Comparison of ENCODE assay signal across 20 mouse cellular contexts in genomic region chr15:84241520-84241919, GRCm38 (mm10). TPM values are rescaled to one million over a fixed set of nuclear protein-coding genes. Genes with fewer than 3 reads are reported as not detected.
DNase-seq lines count a peak whose midpoint lies in the region; ATAC-seq and TF ChIP-seq lines count a peak whose summit lies in the region.
"Had no signal": no experiment of that assay in that cellular context is flagged by ENCODE, and none has a peak within 500 bp of the region (broad histone marks: within the 10 kb centered on the region; RNA-seq: fewer than 3 reads in every experiment).

No protein-coding gene starts in this region.

- no peak overlapping the region for H3K4me3 ChIP-seq in hindbrain, embryonic 10.5 days
- no peak overlapping the region for H3K4me3 ChIP-seq in hindbrain, postnatal 0 days (ENCODE audit: low read length)
- H3K4me3 ChIP-seq in embryonic facial prominence, embryonic 10.5 days = no peak overlapping the region
- H3K4me3 ChIP-seq in limb, embryonic 12.5 days (replicated peaks) = no peak overlapping the region
- H3K4me3 ChIP-seq: forebrain, embryonic 12.5 days; hindbrain, embryonic 15.5 days; midbrain, embryonic 12.5 days had no signal

- ATAC-seq in hindbrain, postnatal 0 days = no peak
- ATAC-seq in limb, embryonic 12.5 days (ENCODE audit: insufficient number of reproducible peaks, insufficient read depth, low FRiP score, low TSS enrichment, low read depth) = no peak; the same call in 1 of the 2 replicates

- 54% methylated on average over 7 of the region's 7 CpGs for WGBS in hindbrain, embryonic 10.5 days
- WGBS in hindbrain, postnatal 0 days = 46% methylated on average over 7 of the region's 7 CpGs
- 34% methylated on average over 7 of the region's 7 CpGs for WGBS in embryonic facial prominence, embryonic 10.5 days
- WGBS in limb, embryonic 12.5 days = 19% methylated on average over 7 of the region's 7 CpGs

- intact Hi-C loops in left cerebral cortex, postnatal 10 days (cut with DNase I) = no loop called here

- no peak overlapping the region for H3K27ac ChIP-seq in hindbrain, embryonic 10.5 days
- no peak overlapping the region for H3K27ac ChIP-seq in hindbrain, postnatal 0 days
- peak overlapping the region; percentile 48 for H3K27ac ChIP-seq in embryonic facial prominence, embryonic 10.5 days (replicated peaks)
- H3K27ac ChIP-seq in limb, embryonic 12.5 days = peak overlapping the region; percentile 57; the same call in 1 of the 2 replicates
- H3K27ac ChIP-seq: forebrain, embryonic 12.5 days; hindbrain, embryonic 15.5 days; midbrain, embryonic 12.5 days had no signal

- H3K9me3 ChIP-seq in hindbrain, embryonic 10.5 days = no peaks in the 10 kb centered on the region
- no peaks in the 10 kb centered on the region for H3K9me3 ChIP-seq in hindbrain, postnatal 0 days (ENCODE audit: low read length)
- no peaks in the 10 kb centered on the region for H3K9me3 ChIP-seq in embryonic facial prominence, embryonic 10.5 days
- H3K9me3 ChIP-seq in limb, embryonic 12.5 days = no peaks in the 10 kb centered on the region
- H3K9me3 ChIP-seq: forebrain, embryonic 12.5 days; hindbrain, embryonic 15.5 days; midbrain, embryonic 12.5 days had no signal

- no peaks in the 10 kb centered on the region for H3K36me3 ChIP-seq in hindbrain, embryonic 10.5 days
- H3K36me3 ChIP-seq in hindbrain, postnatal 0 days (ENCODE audit: insufficient read depth, low read length) = no peaks in the 10 kb centered on the region
- peaks cover 3% of the 10 kb centered on the region; the same call in 1 of the 2 replicates for H3K36me3 ChIP-seq in embryonic facial prominence, embryonic 10.5 days (replicated peaks)
- H3K36me3 ChIP-seq in limb, embryonic 12.5 days = no peaks in the 10 kb centered on the region
- H3K36me3 ChIP-seq: forebrain, embryonic 12.5 days; G1E; hindbrain, embryonic 15.5 days; midbrain, embryonic 12.5 days had no signal

- peak; percentile 29 for DNase-seq in hindbrain, embryonic 10.5 days (ENCODE audit: low spot score)
- DNase-seq in hindbrain, postnatal 0 days (ENCODE audit: low spot score) = no peak
- peak; percentile 59 for DNase-seq in embryo, embryonic 10.5 days (ENCODE audit: low spot score)
- peak; percentile 71 for DNase-seq in embryonic facial prominence, embryonic 10.5 days (ENCODE audit: low spot score)
- DNase-seq in right cerebral cortex, postnatal 4 days = no peak
- DNase-seq in left cerebral cortex, postnatal 10 days (ENCODE audit: extremely low spot score in 1 of 2, low spot score in 2 of 2) = no peak
- DNase-seq: cerebellum, postnatal 25 days; heart, adult 18-20 months; kidney, adult 11 months; layer of hippocampus, postnatal 36 days; liver; lung, adult 18-20 months; lung, postnatal 36 days; retina, postnatal 1 day; thymus, postnatal 4 days had no signal

- H3K27me3 ChIP-seq in hindbrain, embryonic 10.5 days (ENCODE audit: insufficient read depth, poor library complexity, severe bottlenecking) = peaks cover 32% of the 10 kb centered on the region
- H3K27me3 ChIP-seq in hindbrain, postnatal 0 days (ENCODE audit: insufficient read depth, low read length) = no peaks in the 10 kb centered on the region
- peaks cover 19% of the 10 kb centered on the region for H3K27me3 ChIP-seq in embryonic facial prominence, embryonic 10.5 days (replicated peaks; ENCODE audit: low read depth, poor library complexity, severe bottlenecking)
- H3K27me3 ChIP-seq in limb, embryonic 12.5 days = peaks cover 4% of the 10 kb centered on the region; the same call in 1 of the 2 replicates
- H3K27me3 ChIP-seq: hindbrain, embryonic 15.5 days had no signal

- H3K4me2 ChIP-seq in hindbrain, postnatal 0 days (ENCODE audit: low read depth, low read length) = no peak overlapping the region
- H3K4me2 ChIP-seq in limb, embryonic 12.5 days = no peak overlapping the region
- H3K4me2 ChIP-seq: forebrain, embryonic 12.5 days; hindbrain, embryonic 15.5 days; midbrain, embryonic 12.5 days had no signal

- peaks cover 50% of the 10 kb centered on the region for H3K4me1 ChIP-seq in hindbrain, embryonic 10.5 days (replicated peaks)
- peaks cover 14% of the 10 kb centered on the region; the same call in 1 of the 2 replicates for H3K4me1 ChIP-seq in hindbrain, postnatal 0 days (ENCODE audit: insufficient read depth, low read length)
- H3K4me1 ChIP-seq in embryonic facial prominence, embryonic 10.5 days = peaks cover 45% of the 10 kb centered on the region
- peaks cover 38% of the 10 kb centered on the region for H3K4me1 ChIP-seq in limb, embryonic 12.5 days (replicated peaks)

- no peak for TF ChIP-seq CTCF in hindbrain, postnatal 0 days (IDR thresholded peaks at IDR 0.05; ENCODE audit: low read depth)

- H3K9ac ChIP-seq in hindbrain, postnatal 0 days (replicated peaks; ENCODE audit: low read length) = no peak overlapping the region
- no peak overlapping the region for H3K9ac ChIP-seq in limb, embryonic 12.5 days (replicated peaks)
- H3K9ac ChIP-seq: forebrain, embryonic 12.5 days; hindbrain, embryonic 15.5 days; midbrain, embryonic 12.5 days had no signal

RNA-seq across cellular contexts. Expression of gene Parvb, which starts 9.7 kb away (rescaled TPM):
- polyA plus RNA-seq in hindbrain, embryonic 10.5 days (2016; fragmentation: Nextera tagmentation; extraction: Ambion mirVana) = 7.1 and 7.6 TPM in 2 replicates
- total RNA-seq in hindbrain, postnatal 0 days (2014; rRNA removed) = 9.4 and 9.5 TPM in 2 replicates
- 4.3 and 6.2 TPM in 2 replicates for polyA plus RNA-seq in hindbrain, postnatal 0 days (2015; fragmentation: Nextera tagmentation; extraction: Ambion mirVana)
- 7.1 and 8.4 TPM in 2 replicates for polyA plus RNA-seq in embryonic facial prominence, embryonic 10.5 days (2016; fragmentation: Nextera tagmentation; extraction: Ambion mirVana)
- polyA plus RNA-seq in limb, embryonic 12.5 days (2016; fragmentation: Nextera tagmentation; extraction: Ambion mirVana) = 3.9 TPM in 2 replicates
- 10 to 100 TPM; 28.2 to 30.5 TPM for total RNA-seq in left cerebral cortex, postnatal 10 days (2021)

RNA-seq across cellular contexts. Expression of gene Samm50, which starts 49.5 kb away (rescaled TPM):
- 94.5 and 103 TPM in 2 replicates for polyA plus RNA-seq in hindbrain, embryonic 10.5 days (2016; fragmentation: Nextera tagmentation; extraction: Ambion mirVana)
- total RNA-seq in hindbrain, postnatal 0 days (2014; rRNA removed) = 28.0 and 30.9 TPM in 2 replicates
- polyA plus RNA-seq in hindbrain, postnatal 0 days (2015; fragmentation: Nextera tagmentation; extraction: Ambion mirVana) = 92.3 and 93.6 TPM in 2 replicates
- polyA plus RNA-seq in embryonic facial prominence, embryonic 10.5 days (2016; fragmentation: Nextera tagmentation; extraction: Ambion mirVana) = 113 TPM in 2 replicates
- 106 and 111 TPM in 2 replicates for polyA plus RNA-seq in limb, embryonic 12.5 days (2016; fragmentation: Nextera tagmentation; extraction: Ambion mirVana)
- 10 to 100 TPM; 93.8 to 94.3 TPM for total RNA-seq in left cerebral cortex, postnatal 10 days (2021)

Comparison
In these comparisons a context has a peak if more than half of its experiments do, and no peak if none do; other contexts are left out.
1. DNase-seq: peak in hindbrain, embryonic 10.5 days (single experiment), embryo, embryonic 10.5 days (single experiment) and embryonic facial prominence, embryonic 10.5 days (single experiment); none in hindbrain, postnatal 0 days (single experiment), right cerebral cortex, postnatal 4 days (single experiment) and left cerebral cortex, postnatal 10 days (0 of 2).
2. H3K27ac ChIP-seq: peak in embryonic facial prominence, embryonic 10.5 days (single experiment) and limb, embryonic 12.5 days (single experiment); none in hindbrain, embryonic 10.5 days (single experiment) and hindbrain, postnatal 0 days (single experiment).